Mouse (Mus musculus) MEL (cell line): ENCODE results near the gene Tuba1b. TPM values are rescaled to one million over a fixed set of nuclear protein-coding genes. Genes with fewer than 3 reads are reported as not detected.

Experiments used
- DNase-seq: peaks from one replicate; pipeline ENCODE4 v3.0.0; 2011; ENCODE audit warnings: low read depth, low spot score
- H3K27ac ChIP-seq: 2 replicates; pipeline ENCODE4 v1.5.1; 2012; ENCODE audit warnings: low read depth, mild to moderate bottlenecking, control low read depth, low read length, moderate library complexity; ENCODE audit not compliant: control insufficient read depth
- H3K27me3 ChIP-seq, 2 experiments: fragments of 150-350 bp in 1 of 2; sonication (generic) in 1 of 2; 2 replicates each; pipeline ENCODE4 v1.6.1; 2012; ENCODE audit warnings: low read length in 2 of 2, mild to moderate bottlenecking in 2 of 2, improper control_type of control experiment in 1 of 2, moderate library complexity in 1 of 2; ENCODE audit not compliant: insufficient read depth in 2 of 2, control insufficient read depth in 1 of 2
- H3K36me3 ChIP-seq, 2 experiments: 2 replicates each; pipeline ENCODE4 v1.6.1; 2012 to 2014; ENCODE audit warnings: low read length in 2 of 2, improper control_type of control experiment in 1 of 2, inconsistent platforms in 1 of 2, mild to moderate bottlenecking in 1 of 2; ENCODE audit not compliant: insufficient read depth in 2 of 2, control insufficient read depth in 1 of 2
- H3K4me1 ChIP-seq, 2 experiments: fragments of 150-350 bp in 1 of 2; sonication (generic) in 1 of 2; 2 replicates each; pipeline ENCODE4 v1.6.1; 2012; ENCODE audit warnings: low read length in 2 of 2, improper control_type of control experiment in 1 of 2, mild to moderate bottlenecking in 1 of 2; ENCODE audit not compliant: insufficient read depth in 2 of 2, control insufficient read depth in 1 of 2
- H3K4me3 ChIP-seq, 2 experiments: fragments of 150-350 bp in 1 of 2; sonication (generic) in 1 of 2; 2 replicates each; pipeline ENCODE4 v1.5.1; 2012; ENCODE audit warnings: low read depth in 2 of 2, low read length in 2 of 2, mild to moderate bottlenecking in 2 of 2, moderate library complexity in 2 of 2, control low read depth in 1 of 2, improper control_type of control experiment in 1 of 2; ENCODE audit not compliant: control insufficient read depth in 1 of 2, insufficient read depth in 1 of 2
- H3K79me2 ChIP-seq: 2 replicates; pipeline ENCODE4 v1.6.1; 2012; ENCODE audit warnings: mild to moderate bottlenecking, low read length, moderate library complexity; ENCODE audit not compliant: control insufficient read depth, poor library complexity, insufficient read depth
- H3K9ac ChIP-seq: 2 replicates; pipeline ENCODE4 v1.6.1; 2012; ENCODE audit warnings: low read depth, mild to moderate bottlenecking, control low read depth, low read length, moderate library complexity; ENCODE audit not compliant: control insufficient read depth, poor library complexity, severe bottlenecking
- H3K9me3 ChIP-seq: fragments of 150-350 bp; sonication (generic); replicated peaks from 2 replicates; pipeline ENCODE4 v1.6.1; 2012; ENCODE audit warnings: mild to moderate bottlenecking, low read length, improper control_type of control experiment, moderate library complexity; ENCODE audit not compliant: insufficient read depth
- CHD1 ChIP-seq: IDR thresholded peaks from 2 replicates; pipeline ENCODE4 v1.6.1; 2012; ENCODE audit warnings: low read depth, mild to moderate bottlenecking, inconsistent platforms, low read length, improper control_type of control experiment
- CTCF ChIP-seq, 3 experiments: IDR thresholded peaks in 2 of 3; conservative IDR thresholded peaks in 1 of 3; 2 replicates each; pipeline ENCODE4 v1.5.1; 2011 to 2012; ENCODE audit warnings: low read length in 3 of 3, low read depth in 2 of 3, mild to moderate bottlenecking in 2 of 3, improper control_type of control experiment in 1 of 3, inconsistent platforms in 1 of 3, mixed read lengths in 1 of 3, moderate library complexity in 1 of 3; ENCODE audit not compliant: control insufficient read depth in 1 of 3, insufficient read depth in 1 of 3, poor library complexity in 1 of 3, severe bottlenecking in 1 of 3
- E2F4 ChIP-seq: IDR thresholded peaks from 2 replicates; pipeline ENCODE4 v1.6.1; 2011; ENCODE audit warnings: low read depth, low read length, improper control_type of control experiment, borderline replicate concordance
- KAT2A ChIP-seq: conservative IDR thresholded peaks from 2 replicates; pipeline ENCODE4 v1.6.1; 2012; ENCODE audit warnings: low read depth, low read length, improper control_type of control experiment, inconsistent platforms
- MAFK ChIP-seq: IDR thresholded peaks from 2 replicates; pipeline ENCODE4 v1.6.1; 2011; ENCODE audit warnings: low read depth, mild to moderate bottlenecking, low read length, improper control_type of control experiment, borderline replicate concordance
- MAZ ChIP-seq: IDR thresholded peaks from 2 replicates; pipeline ENCODE4 v1.6.1; 2012; ENCODE audit warnings: low read depth, mild to moderate bottlenecking, inconsistent platforms, low read length, improper control_type of control experiment
- POLR2AphosphoS5 ChIP-seq: IDR thresholded peaks from 2 replicates; pipeline ENCODE4 v1.6.1; 2012; ENCODE audit warnings: low read depth, borderline replicate concordance, mild to moderate bottlenecking, inconsistent platforms, low read length, moderate library complexity, mixed read lengths
- TBP ChIP-seq: IDR thresholded peaks from 2 replicates; pipeline ENCODE4 v1.8.0; 2011; ENCODE audit warnings: low read depth, low read length, improper control_type of control experiment
- TCF12 ChIP-seq: IDR thresholded peaks from 2 replicates; pipeline ENCODE4 v1.6.1; 2014; ENCODE audit warnings: low read depth, mild to moderate bottlenecking, inconsistent platforms, low read length, improper control_type of control experiment, moderate library complexity
- ZC3H11A ChIP-seq: IDR thresholded peaks from 2 replicates; pipeline ENCODE4 v1.6.1; 2012; ENCODE audit warnings: low read depth, mild to moderate bottlenecking, inconsistent platforms, low read length, improper control_type of control experiment
- ZNF384 ChIP-seq: IDR thresholded peaks from 2 replicates; pipeline ENCODE4 v1.6.1; 2012; ENCODE audit warnings: low read depth, mild to moderate bottlenecking, inconsistent platforms, low read length, improper control_type of control experiment
- polyA plus RNA-seq, 2 experiments: library from polyadenylated mRNA; stranded (reverse) in 1 of 2; unstranded in 1 of 2; fragments of >175 nt in 1 of 2; fragments of >200 nt in 1 of 2; gene quantifications; 2 replicates each; pipeline versions ENCODE4 v1.2.1 to v1.2.4; 2012; ENCODE audit warnings: low replicate concordance in 2 of 2, low read depth in 1 of 2; ENCODE audit not compliant: insufficient read length in 2 of 2, insufficient read depth in 1 of 2, missing spikeins in 1 of 2
- total RNA-seq: library from RNA; depleted of rRNA; stranded (reverse); fragments of 300-350 nt; gene quantifications from 2 replicates; pipeline ENCODE4 v1.2.3, GENCODE M21; 2012

Tuba1b gene
- total and polyA plus RNA-seq, 3 experiments = 1,577 to 1,861 TPM; not detected in 1

DNA sequence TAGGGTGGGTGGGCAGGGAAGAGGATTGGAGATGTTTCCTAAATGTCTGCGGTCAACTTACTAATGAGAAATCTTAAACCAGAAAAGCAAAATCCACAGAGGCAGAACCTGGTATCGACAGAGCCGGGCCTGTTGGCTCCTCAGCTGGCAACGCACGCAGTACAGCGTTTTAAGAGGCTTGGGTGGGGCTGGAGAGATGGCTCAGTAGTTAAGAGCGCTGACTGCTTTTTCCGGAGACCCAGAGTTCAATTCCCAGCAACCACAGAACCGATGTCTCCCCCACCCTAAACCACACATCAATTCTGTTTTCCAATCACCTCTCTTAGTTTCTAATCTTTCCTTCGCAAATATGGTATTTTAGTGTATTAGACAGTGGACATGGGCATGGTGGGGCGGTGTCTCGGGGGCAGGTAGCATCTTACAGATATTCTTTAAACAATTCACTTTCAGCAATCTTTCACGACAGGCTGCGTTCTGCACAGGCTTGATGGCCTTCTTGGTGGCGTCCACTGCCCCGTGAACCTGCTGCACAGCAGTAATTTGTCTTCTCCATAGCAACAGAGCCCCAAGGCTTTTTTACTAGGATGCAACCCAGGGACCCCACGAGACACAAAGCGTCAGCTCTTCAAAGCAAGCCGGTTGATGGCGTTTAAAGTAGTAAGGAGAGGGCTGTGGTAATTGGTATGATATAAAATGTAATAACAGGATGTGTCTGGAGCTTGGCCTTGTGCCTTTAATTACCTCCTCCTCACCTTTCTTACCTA, 44.2 kb upstream of the Tuba1b start:
- Histone ChIP-seq H3K79me2 (no peaks in the 10 kb centered on the region), H3K27me3 (peaks cover 10 to 28% of the 10 kb centered on the region in 2 experiments), H3K4me3 (no peak overlapping the region), H3K9ac (no peak overlapping the region), H3K4me1 (no peaks in the 10 kb centered on the region), H3K9me3 (no peaks in the 10 kb centered on the region), H3K27ac (no peak overlapping the region), H3K36me3 (no peaks in the 10 kb centered on the region)
- TF ChIP-seq ZC3H11A (no peak), TBP (peak; percentile 31; the same call in 1 of the 2 replicates)
- no peak for DNase-seq

DNA sequence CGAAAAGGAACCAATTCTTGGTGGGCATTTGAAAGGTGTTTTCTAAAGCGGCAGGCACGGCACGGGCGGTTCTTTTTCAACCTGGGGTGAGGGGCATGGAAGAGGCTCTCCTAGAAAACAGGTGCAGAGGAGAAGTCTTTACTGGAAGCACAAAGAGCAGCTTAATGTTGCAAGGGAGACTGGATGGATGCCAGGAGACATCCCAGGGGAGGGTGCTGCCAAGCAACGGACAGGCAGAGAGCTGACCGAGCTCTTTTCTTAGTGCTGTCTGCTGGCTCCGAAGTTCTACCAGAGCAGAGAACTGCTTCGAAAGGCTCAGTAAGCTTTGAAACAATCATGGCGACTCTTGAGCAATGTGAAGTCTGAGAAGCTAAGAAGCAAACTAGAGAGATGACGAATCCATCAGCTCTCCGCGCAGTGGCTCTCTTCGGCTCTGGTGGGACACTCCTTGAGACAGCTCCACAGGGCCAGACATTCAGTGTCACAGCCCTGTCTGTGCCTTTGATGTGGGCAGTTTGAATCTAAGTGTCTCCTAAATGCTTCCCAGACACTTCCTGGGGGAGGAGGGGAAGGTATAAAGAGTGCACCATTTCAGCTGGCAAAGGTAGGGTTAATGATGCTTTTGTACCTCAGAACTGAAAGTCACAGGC, 43.5 kb upstream of the Tuba1b start:
- TF ChIP-seq MAFK (no peak), E2F4 (no peak), ZNF384 (no peak), CHD1 (no peak), TCF12 (no peak), POLR2AphosphoS5 (no peak), MAZ (no peak), KAT2A (no peak), CTCF (IDR thresholded peaks at IDR 0.05 in 2 of 3, conservative IDR thresholded peaks at IDR 0.05 in 1 of 3; ENCODE audit: control insufficient read depth in 1 of 3, insufficient read depth in 1 of 3, low read depth in 2 of 3, low read length in 3 of 3, poor library complexity in 1 of 3, severe bottlenecking in 1 of 3) (no peak), TBP (no peak)
- TF ChIP-seq, all 39 proteins: peak for 0
- H3K27ac ChIP-seq = no peak overlapping the region
- no peak overlapping the region for H3K9ac ChIP-seq
- no peaks in the 10 kb centered on the region for H3K9me3 ChIP-seq
- H3K27me3 ChIP-seq = peaks cover 12 to 28% of the 10 kb centered on the region in 2 experiments
- DNase-seq = no peak
- H3K4me3 ChIP-seq = no peak overlapping the region
- no peaks in the 10 kb centered on the region for H3K79me2 ChIP-seq
- no peaks in the 10 kb centered on the region for H3K4me1 ChIP-seq
- no peaks in the 10 kb centered on the region for H3K36me3 ChIP-seq
